Mouse (Mus musculus) liver (tissue): ENCODE measurements at regions not wholly inside any gene's neighbourhood (a gene's known extent, or its start where the extent isn't known, plus 50 kb on each side); places are given as distances from the start of the nearest gene placed in this dataset.
"Not testable (repeated sequence)": the region's sequence is repeated elsewhere in the genome, so short reads cannot be mapped to it uniquely, and the experiment has no call there.

Experiments used
- DNase-seq: peaks from one replicate; pipeline ENCODE4 v3.0.0-alpha.2; 2020; ENCODE audit warnings: mixed read lengths

DNA sequence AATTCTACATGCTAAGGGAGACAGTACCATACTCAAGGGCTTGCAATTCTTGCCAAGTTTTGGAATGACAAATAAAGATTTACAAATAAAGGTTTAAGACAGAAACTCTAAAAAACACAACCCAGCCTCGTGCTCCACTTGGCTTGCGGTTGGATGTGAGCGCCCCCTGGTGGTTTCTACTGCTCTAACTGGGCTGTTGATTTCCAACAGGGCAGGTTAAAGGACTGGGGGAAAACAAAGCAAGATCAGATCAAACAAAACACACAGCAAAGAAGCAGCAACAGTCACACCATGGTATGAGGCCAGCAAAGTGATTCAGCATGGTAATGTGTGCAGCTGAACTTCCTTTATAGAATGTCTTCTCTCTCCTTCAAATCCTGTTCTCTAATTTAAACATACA lies 339.2 kb downstream of the Adam3 start:
- peak; percentile 62 for DNase-seq

DNA sequence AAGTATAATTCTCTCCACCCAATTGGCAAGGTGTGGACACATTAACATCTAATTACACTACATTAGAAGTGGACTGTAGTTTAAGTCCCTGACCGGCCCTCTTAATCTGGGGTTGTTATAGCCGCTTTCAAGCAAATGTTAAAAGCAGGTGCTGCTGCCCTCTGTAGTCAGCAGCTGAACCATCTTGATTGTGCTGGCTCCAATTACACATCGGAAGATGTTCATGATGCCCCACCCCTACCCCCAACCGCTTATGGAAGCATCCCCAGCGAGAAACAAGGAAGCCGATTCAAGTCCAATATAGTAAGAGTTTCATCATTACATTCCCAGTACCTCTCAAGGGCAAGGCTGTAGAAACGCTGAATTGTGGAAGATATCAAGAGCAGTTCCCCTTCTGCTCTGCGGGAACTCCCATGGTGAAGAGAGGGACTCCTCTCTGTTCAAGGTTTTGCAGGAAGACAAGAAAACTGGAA lies 341.7 kb downstream of the Adam3 start:
- no peak for DNase-seq

GRCm38 (mm10) chr8:24383130-24383962 lies 342.3 kb downstream of the Adam3 start:
- no peak for DNase-seq

- no peak for DNase-seq
These were observed 343.9 kb downstream of the Adam3 start for GRCm38 (mm10) chr8:24381666-24382253.

DNA sequence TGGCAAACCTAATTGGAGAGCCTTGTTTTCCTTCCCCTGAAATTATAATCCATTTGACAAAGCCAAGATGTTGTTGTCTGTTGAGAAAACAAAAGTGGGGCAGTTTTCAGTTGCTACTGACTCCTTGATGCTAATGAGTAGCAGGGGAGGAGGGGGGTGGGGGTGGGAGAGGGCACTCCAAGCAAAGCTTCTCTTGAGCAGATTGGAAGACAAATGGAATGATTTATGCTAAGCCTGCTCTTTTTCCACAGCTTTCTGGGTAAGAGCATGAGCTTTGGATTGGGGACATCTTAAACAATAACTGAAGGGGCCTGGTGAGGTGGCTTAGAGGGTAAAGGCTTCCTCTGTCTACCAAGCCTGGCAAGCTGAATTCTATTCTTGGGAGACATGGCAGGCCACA lies 347.6 kb downstream of the Adam3 start:
- no peak for DNase-seq

DNA sequence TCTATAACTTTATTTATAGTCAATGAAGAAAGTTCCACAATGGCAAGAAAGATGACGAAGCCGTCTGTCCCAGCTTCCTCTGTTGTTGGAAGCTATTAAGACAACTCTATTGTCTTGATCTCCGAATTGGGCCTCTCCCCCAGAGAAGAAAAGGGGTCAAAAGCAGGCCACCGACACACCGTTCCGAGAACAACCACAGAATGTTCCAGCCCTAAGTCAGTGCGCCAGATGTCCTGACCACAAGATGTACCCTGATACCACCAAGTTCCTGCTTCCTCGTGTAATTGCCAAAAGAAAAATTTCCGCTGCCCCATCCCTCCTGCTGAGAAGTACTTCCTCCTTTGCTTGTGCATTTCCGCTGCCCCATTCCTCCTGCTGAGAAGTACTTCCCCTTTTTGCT lies 348.8 kb downstream of the Adam3 start:
- DNase-seq, result not testable (repeated sequence)

DNA sequence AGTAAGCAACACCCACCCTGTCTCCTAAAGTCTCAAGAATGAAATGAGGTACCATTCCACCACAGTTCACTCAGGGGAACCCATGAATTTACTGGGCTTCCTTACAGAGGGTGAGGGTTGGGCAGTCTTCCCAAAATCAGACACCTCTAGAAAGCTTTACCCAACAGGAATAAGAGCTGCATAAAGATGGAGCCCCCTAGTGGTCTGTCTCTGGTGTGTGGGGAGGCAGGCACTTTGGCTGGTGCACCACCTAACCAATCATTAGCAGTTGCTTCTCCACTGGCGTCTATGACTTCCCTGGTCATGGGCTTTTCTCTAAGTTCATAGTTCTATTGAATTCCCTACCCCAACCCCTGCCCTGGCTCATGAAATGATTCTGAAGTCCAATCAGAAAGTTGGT lies 351.1 kb downstream of the Adam3 start:
- DNase-seq, result no peak

GRCm38 (mm10) chr8:24372068-24372467 lies 353.6 kb downstream of the Adam3 start:
- no peak for DNase-seq

GRCm38 (mm10) chr8:24366000-24366399 lies 359.7 kb downstream of the Adam3 start:
- DNase-seq, result no peak

DNA sequence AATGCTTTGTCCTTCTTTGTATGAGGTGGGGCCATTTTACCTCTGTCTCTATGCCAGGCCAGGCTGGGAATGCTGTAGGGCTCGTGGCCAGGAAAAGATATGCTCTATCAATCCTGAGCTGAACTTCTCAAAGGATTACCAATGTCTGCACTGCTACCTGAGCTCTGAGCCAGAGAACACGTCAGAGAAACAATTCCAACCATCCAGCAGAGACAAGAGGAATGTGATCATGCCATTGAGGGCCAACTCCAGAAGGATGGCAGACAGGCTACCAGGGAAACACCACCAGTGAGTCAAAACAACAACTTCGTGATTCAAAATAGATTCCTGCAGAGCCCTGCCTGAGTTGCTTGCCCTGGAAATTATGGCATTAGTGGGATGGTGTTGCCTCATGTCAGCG lies 361.0 kb downstream of the Adam3 start:
- no peak for DNase-seq

- no peak for DNase-seq
These were observed 366.5 kb downstream of the Adam3 start for GRCm38 (mm10) chr8:24359022-24359600.

GRCm38 (mm10) chr8:24355146-24355545 lies 370.5 kb downstream of the Adam3 start:
- no peak for DNase-seq

DNA sequence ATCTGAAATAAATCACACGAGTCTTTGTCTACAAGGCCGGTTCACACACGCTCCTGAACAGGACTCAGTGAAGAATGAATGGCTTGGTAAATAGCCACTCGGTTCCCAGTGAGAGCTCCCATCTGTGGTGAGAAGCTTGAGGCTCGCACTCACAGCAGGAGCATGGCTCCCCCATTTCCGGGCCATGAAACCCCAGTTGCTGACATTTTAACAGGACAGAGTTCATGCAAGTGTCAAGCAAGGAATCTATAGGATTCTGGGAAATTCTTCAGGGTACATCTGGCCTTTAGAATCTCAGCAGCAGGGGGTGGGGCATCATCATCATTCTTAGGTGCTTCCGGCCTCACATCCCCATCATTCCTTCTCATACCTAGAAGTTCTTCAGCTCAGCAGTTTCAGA lies 371.8 kb downstream of the Adam3 start:
- no peak for DNase-seq

GRCm38 (mm10) chr8:24352322-24352721 lies 373.3 kb downstream of the Adam3 start:
- no peak for DNase-seq

DNA sequence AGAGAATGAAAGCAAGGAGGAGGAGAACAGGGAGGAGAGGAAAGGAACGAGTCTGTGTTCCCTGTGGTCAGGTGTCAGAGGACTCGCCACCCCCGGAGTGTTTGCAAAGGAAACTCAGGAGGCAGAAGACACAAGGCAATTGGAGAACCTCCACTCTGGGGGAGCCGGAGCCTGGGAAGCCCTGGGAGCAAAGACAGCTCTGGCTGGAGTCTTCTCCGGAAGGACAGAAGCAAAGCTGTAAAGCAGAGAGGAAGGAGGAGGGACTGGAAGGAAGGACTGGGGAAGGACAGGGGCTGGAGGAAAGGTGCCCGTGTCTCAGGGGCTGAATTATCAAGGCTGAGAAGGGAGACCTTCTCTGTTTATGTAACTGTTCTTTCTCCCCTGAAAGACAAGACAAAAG lies 373.9 kb downstream of the Adam3 start:
- peak; percentile 5 for DNase-seq

DNA sequence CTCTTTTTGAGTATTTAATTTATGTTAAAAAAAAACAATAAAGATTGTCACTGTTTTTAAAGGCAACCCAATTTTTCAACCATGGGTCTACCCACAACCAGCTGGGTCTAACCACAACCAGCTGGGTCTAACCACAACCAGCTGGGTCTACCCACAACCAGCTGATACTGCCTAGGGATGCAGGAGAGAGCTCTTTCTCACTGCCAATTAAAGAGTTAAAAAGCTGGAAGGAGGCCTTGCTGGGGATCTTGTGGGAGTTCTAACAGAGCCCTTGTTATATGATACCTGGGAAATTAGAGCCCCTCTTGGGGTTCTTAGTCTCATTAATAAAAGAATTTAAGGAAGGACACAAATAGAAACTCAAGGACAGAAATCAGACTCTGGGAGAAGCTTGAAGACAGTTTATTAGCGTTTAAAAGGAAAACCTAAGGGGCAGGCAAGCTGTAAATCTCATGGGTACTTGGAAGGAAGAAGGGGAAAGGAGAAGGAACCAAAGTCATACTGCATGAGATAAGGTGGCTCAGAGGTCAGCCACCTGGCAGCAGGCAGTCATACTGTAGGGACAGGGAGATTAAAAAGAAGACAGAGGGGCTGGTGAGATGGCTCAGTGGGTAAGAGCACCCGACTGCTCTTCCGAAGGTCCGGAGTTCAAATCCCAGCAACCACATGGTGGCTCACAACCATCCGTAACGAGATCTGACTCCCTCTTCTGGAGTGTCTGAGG lies 379.1 kb downstream of the Adam3 start:
- DNase-seq, result no peak

DNA sequence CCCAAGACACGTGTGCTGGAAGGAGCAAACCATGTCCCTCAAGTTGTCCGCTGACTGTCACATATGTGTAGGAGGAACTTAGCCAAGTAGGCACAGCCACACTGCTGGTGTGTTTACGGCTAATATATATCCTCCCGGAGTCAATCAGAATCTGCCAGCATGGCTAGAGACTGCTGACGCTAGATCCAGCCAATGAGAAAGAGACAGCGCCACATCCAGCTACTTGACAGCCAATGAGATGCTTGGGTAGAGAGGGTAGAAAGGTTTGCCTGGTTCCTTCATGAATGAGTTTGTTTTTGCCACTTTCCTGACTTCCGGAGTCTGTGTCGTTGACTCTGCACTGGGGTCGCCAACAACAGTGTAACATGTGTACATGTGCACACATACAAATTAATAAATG lies 387.0 kb downstream of the Adam3 start:
- DNase-seq, result no peak

DNA sequence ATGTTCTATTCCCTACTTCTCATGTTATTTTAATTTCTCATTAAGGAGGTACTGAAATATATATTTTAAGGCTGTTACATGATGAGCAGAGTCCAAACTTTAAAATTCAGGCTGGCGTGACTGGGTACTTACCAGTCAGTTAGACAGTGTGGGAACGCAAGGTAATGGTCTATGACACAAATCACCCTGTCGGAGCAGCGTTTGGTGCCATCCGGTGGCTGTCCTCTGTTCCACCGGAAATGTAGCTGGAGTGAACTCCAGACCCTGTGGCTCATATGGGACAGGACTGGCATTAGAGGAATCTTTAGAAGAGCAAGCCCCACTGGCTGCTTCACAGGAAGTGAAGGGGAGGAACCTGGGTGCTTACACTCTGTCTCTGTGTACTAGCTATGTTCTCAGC lies 388.0 kb downstream of the Adam3 start:
- no peak for DNase-seq

DNA sequence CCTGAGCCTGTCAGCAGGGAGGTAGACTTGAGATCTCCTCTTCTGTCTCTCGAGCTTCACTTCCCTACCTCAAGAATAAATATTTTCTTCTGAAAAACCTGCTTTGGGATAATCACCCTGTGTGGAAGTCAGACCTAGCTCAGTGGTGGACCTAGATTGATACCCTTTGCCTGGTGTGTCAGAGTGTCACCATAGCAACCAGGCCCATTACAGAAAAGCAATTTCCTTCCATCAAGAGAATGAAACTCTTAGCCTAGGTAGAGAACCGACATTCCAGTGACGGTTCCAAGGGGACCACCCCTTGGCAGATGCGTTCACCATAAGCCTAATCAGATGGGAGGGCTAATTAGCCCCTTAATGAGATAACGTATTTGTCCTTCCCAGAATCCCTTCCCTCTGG lies 389.9 kb downstream of the Adam3 start:
- no peak for DNase-seq

GRCm38 (mm10) chr8:24333705-24334104 lies 391.9 kb downstream of the Adam3 start:
- no peak for DNase-seq

DNA sequence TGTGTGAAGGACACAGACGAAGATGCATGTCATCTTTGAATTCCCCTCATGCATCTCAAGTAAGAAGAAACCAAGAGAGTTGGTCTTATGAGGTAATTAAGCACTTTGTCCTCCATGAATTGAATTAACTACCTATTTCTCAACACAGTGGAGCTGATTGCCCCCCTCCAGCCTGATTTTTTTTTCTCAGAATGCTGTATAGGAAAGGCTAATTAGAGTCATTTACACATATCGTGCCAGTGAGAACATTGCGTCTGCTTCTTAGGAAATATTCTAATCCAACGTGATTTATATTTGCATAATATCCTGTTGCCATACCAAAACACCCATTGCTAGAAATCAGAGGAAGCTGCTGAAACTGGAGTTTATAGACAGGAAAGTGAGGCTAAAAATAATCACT lies 414.8 kb downstream of the Adam3 start:
- DNase-seq, result no peak

DNA sequence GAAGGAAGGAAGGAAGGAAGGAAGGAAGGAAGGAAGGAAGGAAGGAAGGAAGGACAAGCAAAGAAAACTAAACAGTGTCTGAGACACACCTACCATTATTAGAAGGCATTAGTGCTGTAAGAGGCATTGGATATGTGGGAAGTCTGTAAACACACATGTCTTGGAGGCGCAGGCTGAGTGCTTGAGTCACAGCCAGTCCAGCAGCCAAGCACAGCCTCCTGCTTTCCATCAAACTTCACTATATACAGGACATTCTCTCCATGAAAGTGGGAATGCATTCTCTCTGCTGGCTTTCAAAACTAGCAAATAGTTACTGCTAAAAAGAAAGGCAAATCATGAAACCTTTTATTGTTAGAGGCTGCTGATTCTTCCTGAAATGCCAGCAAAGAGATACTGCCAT lies 431.1 kb downstream of the Adam3 start:
- DNase-seq, result no peak

DNA sequence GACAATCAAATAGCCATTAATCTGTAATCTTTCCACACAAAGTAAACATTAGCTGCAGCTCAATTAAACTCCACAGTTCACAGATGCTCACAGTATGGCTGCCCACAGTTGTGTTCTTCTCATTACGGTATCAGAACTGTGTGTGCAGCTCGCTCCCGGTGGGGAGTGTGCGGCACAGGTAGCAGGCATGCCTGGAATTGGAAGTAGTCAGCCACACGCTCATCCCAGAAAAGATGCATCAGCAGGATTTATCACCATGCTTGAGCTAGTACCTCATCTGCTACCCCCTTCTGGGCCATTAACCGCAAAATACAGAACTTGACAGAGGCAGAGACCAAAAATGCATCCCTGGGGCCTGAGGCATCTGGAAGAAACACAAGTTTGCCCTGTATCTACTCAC lies 437.8 kb downstream of the Adam3 start:
- DNase-seq, result no peak

DNA sequence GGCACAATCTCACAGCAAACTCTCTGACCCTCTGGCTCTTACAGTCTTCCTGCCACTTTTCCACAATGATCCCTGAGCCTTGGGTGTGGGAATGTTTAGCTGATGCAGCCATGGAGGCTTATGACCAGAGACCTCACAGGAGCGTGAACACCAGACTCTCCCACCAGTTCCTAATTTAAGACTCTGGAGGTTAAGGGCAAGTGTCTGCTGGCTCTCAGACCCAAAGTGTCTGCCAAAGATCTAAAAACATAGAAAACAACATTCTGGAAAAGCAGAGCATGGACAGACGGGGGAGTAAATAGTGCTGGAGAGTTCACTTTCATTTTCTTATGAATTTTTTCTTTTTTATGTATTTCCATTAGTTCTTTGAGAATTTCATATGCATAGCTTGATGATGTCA lies 440.7 kb downstream of the Adam3 start:
- no peak for DNase-seq
